36 mouse cellular contexts compared by ENCODE assay signal in the genomic region with DNA sequence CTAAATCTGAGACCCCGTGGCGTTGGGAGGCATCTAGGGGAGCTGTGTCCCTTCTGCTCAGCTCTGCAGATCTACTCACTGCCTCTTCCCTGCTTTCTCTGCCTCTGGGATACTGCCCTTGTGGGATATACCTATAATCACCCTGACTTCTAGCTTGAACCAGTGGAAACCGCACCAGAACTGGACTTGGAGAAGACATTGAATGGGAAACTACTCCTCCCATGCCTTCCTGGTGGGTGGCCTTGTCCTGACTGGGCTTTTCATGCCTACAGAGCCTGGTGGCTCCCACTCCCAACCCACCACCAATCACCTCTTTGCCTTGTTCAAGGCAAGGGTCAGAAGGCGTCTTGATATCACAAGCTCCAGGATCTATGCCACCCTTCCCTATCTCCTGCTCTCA. TPM values are rescaled to one million over a fixed set of nuclear protein-coding genes. Genes with fewer than 3 reads are reported as not detected.
DNase-seq lines count a peak whose midpoint lies in the region; ATAC-seq and TF ChIP-seq lines count a peak whose summit lies in the region.
"Had no signal": no experiment of that assay in that cellular context is flagged by ENCODE, and none has a peak within 500 bp of the region (broad histone marks: within the 10 kb centered on the region; RNA-seq: fewer than 3 reads in every experiment).

No protein-coding gene starts in this region.

- H3K27ac ChIP-seq in heart, embryonic 12.5 days (ENCODE audit: poor library complexity, severe bottlenecking), result no peak overlapping the region
- peak overlapping the region; percentile 68 for H3K27ac ChIP-seq in liver, adult 2 months (replicated peaks; ENCODE audit: insufficient read depth, low read depth, low read length)
- no peak overlapping the region for H3K27ac ChIP-seq in liver, embryonic 12.5 days
- H3K27ac ChIP-seq: embryonic facial prominence, embryonic 10.5 days; embryonic facial prominence, embryonic 13.5 days; forebrain, embryonic 13.5 days; gastrocnemius, adult 2 months; heart, adult 2 months; heart, embryonic 10.5 days; hindbrain, embryonic 12.5 days; hindbrain, embryonic 15.5 days had no signal

- H3K4me1 ChIP-seq in heart, embryonic 12.5 days (replicated peaks), result peaks cover 3% of the 10 kb centered on the region; the same call in 1 of the 2 replicates
- H3K4me1 ChIP-seq in liver, adult 2 months (ENCODE audit: control insufficient read depth, insufficient read depth, low read length), result peaks cover 21% of the 10 kb centered on the region
- no peaks in the 10 kb centered on the region for H3K4me1 ChIP-seq in liver, embryonic 12.5 days
- H3K4me1 ChIP-seq: embryonic facial prominence, embryonic 13.5 days; hindbrain, embryonic 15.5 days had no signal

- no peaks in the 10 kb centered on the region for H3K36me3 ChIP-seq in heart, embryonic 12.5 days
- no peaks in the 10 kb centered on the region for H3K36me3 ChIP-seq in liver, adult 2 months (ENCODE audit: control insufficient read depth, insufficient read depth, low read length)
- no peaks in the 10 kb centered on the region for H3K36me3 ChIP-seq in liver, embryonic 12.5 days
- H3K36me3 ChIP-seq: embryonic facial prominence, embryonic 10.5 days; embryonic facial prominence, embryonic 13.5 days; heart, embryonic 10.5 days; hindbrain, embryonic 12.5 days; hindbrain, embryonic 15.5 days had no signal

- 83% methylated on average over 4 of the region's 4 CpGs for WGBS in heart, embryonic 12.5 days
- WGBS in liver, adult 2 months, result 72% methylated on average over 4 of the region's 4 CpGs
- WGBS in liver, embryonic 12.5 days (ENCODE audit: insufficient replicate concordance), result 61% methylated on average over 4 of the region's 4 CpGs

- no peaks in the 10 kb centered on the region for H3K9me3 ChIP-seq in heart, embryonic 12.5 days (replicated peaks)
- H3K9me3 ChIP-seq in liver, embryonic 12.5 days (replicated peaks), result no peaks in the 10 kb centered on the region
- H3K9me3 ChIP-seq: embryonic facial prominence, embryonic 10.5 days; forebrain, embryonic 13.5 days; heart, embryonic 10.5 days; hindbrain, embryonic 12.5 days; hindbrain, embryonic 15.5 days had no signal

- no peak for TF ChIP-seq CTCF in liver, adult 2 months (IDR thresholded peaks at IDR 0.05; ENCODE audit: low read depth, low read length)

- no peak for ATAC-seq in heart, embryonic 12.5 days (ENCODE audit: insufficient number of reproducible peaks, low FRiP score)
- no peak for ATAC-seq in liver, embryonic 12.5 days
- ATAC-seq: activated CD4-positive, CD25-positive, alpha-beta regulatory T cell, adult 4 months; forebrain, embryonic 13.5 days; intestine, embryonic 16.5 days had no signal

- H3K27me3 ChIP-seq in heart, embryonic 12.5 days (replicated peaks), result no peaks in the 10 kb centered on the region
- H3K27me3 ChIP-seq in liver, adult 2 months (ENCODE audit: control insufficient read depth, insufficient read depth, low read length), result no peaks in the 10 kb centered on the region
- no peaks in the 10 kb centered on the region for H3K27me3 ChIP-seq in liver, embryonic 12.5 days (replicated peaks)
- H3K27me3 ChIP-seq: embryonic facial prominence, embryonic 13.5 days; forebrain, embryonic 13.5 days; hindbrain, embryonic 12.5 days; hindbrain, embryonic 15.5 days had no signal

- H3K4me2 ChIP-seq in heart, embryonic 12.5 days, result no peak overlapping the region
- no peak overlapping the region for H3K4me2 ChIP-seq in liver, embryonic 12.5 days
- H3K4me2 ChIP-seq: embryonic facial prominence, embryonic 13.5 days; forebrain, embryonic 13.5 days; hindbrain, embryonic 12.5 days; hindbrain, embryonic 15.5 days had no signal

- no peaks in the 10 kb centered on the region for H3K79me2 ChIP-seq in liver, adult 2 months (ENCODE audit: control insufficient read depth, insufficient read depth, low read length)

- DNase-seq in heart, adult 11 months, result peak; percentile 73
- DNase-seq in liver, adult 2 months (ENCODE audit: extremely low read depth, low read depth, low spot score), result no peak
- DNase-seq in ZHBTc4 (ENCODE audit: low read depth, low spot score), result peak; percentile 78
- DNase-seq in gastrocnemius, adult 8-10 months (ENCODE audit: low spot score in 2 of 2), result no peak
- DNase-seq: adrenal gland, adult 8-10 months; adrenal gland, postnatal 25 days; B cell, adult 2 months; cerebellum, adult 11-12 months; cerebellum, adult 8-10 months; cerebellum, postnatal 10 days; cerebellum, postnatal 36 days; embryo, embryonic 11 days; forebrain, postnatal 0 days; gastrocnemius, adult 2 months; gastrocnemius, postnatal 25 days; heart, adult 2 months had no signal

- no peak for TF ChIP-seq POLR2A in liver, adult 2 months (IDR thresholded peaks at IDR 0.05; ENCODE audit: extremely low read depth, insufficient read depth, low read length)

- no peak overlapping the region for H3K9ac ChIP-seq in heart, embryonic 12.5 days
- H3K9ac ChIP-seq in liver, adult 2 months (ENCODE audit: low read depth, low read length), result 0 out of 2 replicates have a peak overlapping the region, but pooled peaks have one; percentile 17
- H3K9ac ChIP-seq in liver, embryonic 12.5 days, result no peak overlapping the region
- H3K9ac ChIP-seq: embryonic facial prominence, embryonic 13.5 days; forebrain, embryonic 13.5 days; forebrain, postnatal 0 days; hindbrain, embryonic 12.5 days; hindbrain, embryonic 15.5 days had no signal

- no peak overlapping the region for H3K4me3 ChIP-seq in heart, embryonic 12.5 days
- H3K4me3 ChIP-seq in liver, adult 2 months (ENCODE audit: insufficient read depth, low read depth, low read length), result no peak overlapping the region
- no peak overlapping the region for H3K4me3 ChIP-seq in liver, embryonic 12.5 days
- H3K4me3 ChIP-seq: embryonic facial prominence, embryonic 10.5 days; embryonic facial prominence, embryonic 13.5 days; erythroblast, embryonic 14.5 days; forebrain, embryonic 13.5 days; gastrocnemius, adult 2 months; heart, adult 2 months; heart, embryonic 10.5 days; hindbrain, embryonic 12.5 days; hindbrain, embryonic 15.5 days had no signal

RNA-seq across cellular contexts. Expression of a gene that starts 26.4 kb away (rescaled TPM):
- not detected in 2 replicates for polyA plus RNA-seq in heart, embryonic 12.5 days (2016; fragmentation: Nextera tagmentation; extraction: Ambion mirVana)
- not detected in 2 replicates for total RNA-seq in liver, adult 2 months (2014; rRNA removed)
- not detected in 2 replicates for polyA plus RNA-seq in liver, adult 2 months (2012; rRNA removed)
- polyA plus RNA-seq in liver, embryonic 12.5 days (2016; fragmentation: Nextera tagmentation; extraction: Ambion mirVana), result not detected in 2 replicates
- total RNA-seq in gastrocnemius, adult 8-10 months (2022), result not detected
- total RNA-seq: adrenal gland, adult 8-10 months; adrenal gland, postnatal 25 days; CH12.LX; forebrain, postnatal 0 days; gastrocnemius, adult 2 months; gastrocnemius, postnatal 25 days; heart, adult 2 months; heart, postnatal 25 days; hematopoietic stem cell, adult 5-6 weeks; MEL had no signal
- polyA plus RNA-seq: activated CD4-positive, CD25-positive, alpha-beta regulatory T cell, adult 4 months; brain, embryonic 14.5 days; cortical plate, adult 2 months; embryonic facial prominence, embryonic 10.5 days; embryonic facial prominence, embryonic 13.5 days; erythroblast, embryonic 14.5 days; forebrain, embryonic 13.5 days; forebrain, postnatal 0 days; frontal cortex, adult 2 months; heart, adult 2 months; heart, embryonic 10.5 days; heart, embryonic 14.5 days; heart, postnatal 0 days; hindbrain, embryonic 12.5 days; hindbrain, embryonic 15.5 days; intestine, embryonic 16.5 days had no signal

RNA-seq across cellular contexts. Expression of a gene that starts 54.4 kb away (rescaled TPM):
- polyA plus RNA-seq in heart, embryonic 12.5 days (2016; fragmentation: Nextera tagmentation; extraction: Ambion mirVana), result 105 and 107 TPM in 2 replicates
- 19.1 and 21.1 TPM in 2 replicates for total RNA-seq in liver, adult 2 months (2014; rRNA removed)
- polyA plus RNA-seq in liver, adult 2 months (2012; rRNA removed), result 12.4 and 14.8 TPM in 2 replicates
- 7.2 TPM in 2 replicates for polyA plus RNA-seq in liver, embryonic 12.5 days (2016; fragmentation: Nextera tagmentation; extraction: Ambion mirVana)
- 10 to 100 TPM in 1 of 4 experiments, 1 to 10 TPM in 3; 8.2 to 10.7 (median 9.1) TPM for total RNA-seq in gastrocnemius, adult 8-10 months (2022)

Comparison
In these comparisons a context has a peak if more than half of its experiments do, and no peak if none do; other contexts are left out.
1. DNase-seq: peak in heart, adult 11 months (single experiment) and ZHBTc4 (single experiment); none in liver, adult 2 months (single experiment) and gastrocnemius, adult 8-10 months (0 of 2).